Comparison of ENCODE assay signal across 27 mouse cellular contexts in genomic region chr5:103450663-103451062, GRCm38 (mm10). TPM values are rescaled to one million over a fixed set of nuclear protein-coding genes. Genes with fewer than 3 reads are reported as not detected.
"Had no signal": no experiment of that assay in that cellular context is flagged by ENCODE, and none has a peak within 500 bp of the region (broad histone marks: within the 10 kb centered on the region; RNA-seq: fewer than 3 reads in every experiment).

No protein-coding gene starts in this region.

- H3K27me3 ChIP-seq: limb, embryonic 12.5 days; limb, embryonic 15.5 days; neural tube, embryonic 12.5 days; neural tube, embryonic 15.5 days; stomach, embryonic 15.5 days had no signal

- H3K9ac ChIP-seq: limb, embryonic 12.5 days; limb, embryonic 15.5 days; liver, embryonic 14.5 days; liver, postnatal 0 days; lung, embryonic 14.5 days; neural tube, embryonic 12.5 days; neural tube, embryonic 15.5 days; stomach, embryonic 15.5 days had no signal

- ATAC-seq: liver, postnatal 0 days; lung, postnatal 0 days had no signal

- H3K4me2 ChIP-seq: limb, embryonic 12.5 days; limb, embryonic 15.5 days; liver, embryonic 11.5 days; lung, embryonic 14.5 days; midbrain, embryonic 11.5 days; neural tube, embryonic 12.5 days; neural tube, embryonic 15.5 days; stomach, embryonic 15.5 days had no signal

- H3K4me1 ChIP-seq: limb, embryonic 12.5 days; limb, embryonic 15.5 days; stomach, embryonic 15.5 days had no signal

- H3K4me3 ChIP-seq: layer of hippocampus, adult 2 months; left cerebral cortex, adult 2 months; limb, embryonic 12.5 days; limb, embryonic 15.5 days; megakaryocyte, embryonic 14.5 days; neural tube, embryonic 12.5 days; neural tube, embryonic 15.5 days; stomach, embryonic 15.5 days had no signal

- DNase-seq: kidney, adult 18-20 months; kidney, adult 9 months; kidney, postnatal 14 days; kidney, postnatal 4 days; layer of hippocampus, postnatal 36 days; left cerebral cortex, postnatal 4 days; liver, postnatal 0 days; lung, embryonic 14.5 days; midbrain, embryonic 14.5 days; retina, postnatal 1 day; right cerebral cortex, postnatal 25 days; spleen, adult 18-20 months; thymus, adult 18-20 months; thymus, postnatal 36 days had no signal

- H3K27ac ChIP-seq: layer of hippocampus, adult 2 months; left cerebral cortex, adult 2 months; limb, embryonic 12.5 days; limb, embryonic 15.5 days; liver, embryonic 14.5 days; macrophage; neural tube, embryonic 12.5 days; neural tube, embryonic 15.5 days; stomach, embryonic 15.5 days had no signal

- H3K36me3 ChIP-seq: limb, embryonic 12.5 days; limb, embryonic 15.5 days; neural tube, embryonic 12.5 days; neural tube, embryonic 15.5 days had no signal

- H3K9me3 ChIP-seq: limb, embryonic 15.5 days; neural tube, embryonic 15.5 days; stomach, embryonic 15.5 days had no signal

RNA-seq across cellular contexts. Expression of gene Ptpn13, which starts 25.7 kb away (rescaled TPM):
- polyA plus RNA-seq: macrophage had no signal
